Mouse (Mus musculus) heart, embryonic 13.5 days (tissue): ENCODE results near the gene Pigq. TPM values are rescaled to one million over a fixed set of nuclear protein-coding genes. Genes with fewer than 3 reads are reported as not detected.

Source experiments
- ATAC-seq: fragments of 200-750 bp; cut with Nextera tagmentation; 2 replicates; pipeline ENCODE4 v1.8.0; 2017; ENCODE audit warnings: moderate TSS enrichment; ENCODE audit not compliant: insufficient number of reproducible peaks, low FRiP score, low TSS enrichment; ENCODE audit errors: extremely low read depth
- H3K27ac ChIP-seq: fragments of 300-500 bp; sonication (generic); replicated peaks from 2 replicates; pipeline ENCODE4 v1.5.1; 2015; ENCODE audit warnings: moderate library complexity, mild to moderate bottlenecking, inconsistent platforms
- H3K27me3 ChIP-seq: fragments of 300-500 bp; sonication (generic); replicated peaks from 2 replicates; pipeline ENCODE4 v1.6.1; 2015; ENCODE audit warnings: mild to moderate bottlenecking, inconsistent platforms
- H3K36me3 ChIP-seq: fragments of 300-500 bp; sonication (generic); 2 replicates; pipeline ENCODE4 v1.6.1; 2015; ENCODE audit warnings: mild to moderate bottlenecking, inconsistent platforms
- H3K4me1 ChIP-seq: fragments of 300-500 bp; sonication (generic); 2 replicates; pipeline ENCODE4 v1.6.1; 2015; ENCODE audit warnings: inconsistent platforms
- H3K4me2 ChIP-seq: fragments of 300-500 bp; sonication (generic); 2 replicates; pipeline ENCODE4 v1.6.1; 2015; ENCODE audit warnings: inconsistent platforms, mild to moderate bottlenecking, moderate library complexity
- H3K4me3 ChIP-seq: fragments of 300-500 bp; sonication (generic); 2 replicates; pipeline ENCODE4 v1.5.1; 2015; ENCODE audit warnings: moderate library complexity, mild to moderate bottlenecking, inconsistent platforms
- H3K9ac ChIP-seq: fragments of 300-500 bp; sonication (generic); 2 replicates; pipeline ENCODE4 v1.6.1; 2015; ENCODE audit warnings: inconsistent platforms, mild to moderate bottlenecking, moderate library complexity
- H3K9me3 ChIP-seq: fragments of 300-500 bp; sonication (generic); 2 replicates; pipeline ENCODE4 v1.6.1; 2016; ENCODE audit warnings: inconsistent platforms
- WGBS: fragments of 180-500 bp; shearing (Covaris S2); methylation state at CpG from one replicate; pipeline ENCODE4 v1.1.7; 2015; ENCODE audit warnings: mixed read lengths; 5-methylcytosine and 5-hydroxymethylcytosine counted together
- polyA plus RNA-seq: library from polyadenylated mRNA; unstranded; fragments of >200 nt; fragmentation: Nextera tagmentation; extraction: Ambion mirVana; gene quantifications from 2 replicates; pipeline ENCODE4 v1.2.1, GENCODE M21; 2015

Pigq gene
- 60.4 and 62.1 TPM in 2 replicates for polyA plus RNA-seq

GRCm38 (mm10) chr17:25944366-25945163 lies at the start of gene Pigq, which contains the start of gene Nhlrc4:
TSS of gene Pigq (minus strand) at chr17:25944936.
TSS of gene Nhlrc4 (minus strand) at chr17:25944961.
- Histone ChIP-seq H3K4me3 (no peak within 1 kb of the TSS), H3K4me2 (peak within 1 kb of the TSS; percentile 76; the same call in 1 of the 2 replicates), H3K27me3 (peaks cover under 1% of the 10 kb centered on the region), H3K27ac (peak within 1 kb of the TSS; percentile 70; the same call in 1 of the 2 replicates), H3K9me3 (no peaks in the 10 kb centered on the region), H3K36me3 (peaks cover 3% of the 10 kb centered on the region; the same call in 1 of the 2 replicates), H3K4me1 (peaks cover 23% of the 10 kb centered on the region), H3K9ac (no peak within 1 kb of the TSS)
- WGBS = 28% methylated on average over 6 of the region's 6 CpGs
- no peak for ATAC-seq

- peaks cover 89% of the 10 kb centered on the region for H3K36me3 ChIP-seq
- H3K4me2 ChIP-seq = no peak overlapping the region
- 58% methylated on average over 3 of the region's 3 CpGs for WGBS
- no peak overlapping the region for H3K4me3 ChIP-seq
- H3K4me1 ChIP-seq = no peaks in the 10 kb centered on the region
- no peak for ATAC-seq
- H3K27ac ChIP-seq = no peak overlapping the region
- no peak overlapping the region for H3K9ac ChIP-seq
- no peaks in the 10 kb centered on the region for H3K27me3 ChIP-seq
- no peaks in the 10 kb centered on the region for H3K9me3 ChIP-seq
These were observed 48.8 kb upstream of the Pigq start for GRCm38 (mm10) chr17:25993489-25993888.

- Histone ChIP-seq H3K4me3 (no peak overlapping the region), H3K27me3 (no peaks in the 10 kb centered on the region), H3K4me1 (no peaks in the 10 kb centered on the region), H3K4me2 (no peak overlapping the region), H3K36me3 (peaks cover 77% of the 10 kb centered on the region), H3K9me3 (no peaks in the 10 kb centered on the region), H3K9ac (no peak overlapping the region), H3K27ac (no peak overlapping the region)
- WGBS = 99% methylated on average over 4 of the region's 4 CpGs
- no peak for ATAC-seq
These were observed 47.5 kb upstream of the Pigq start for GRCm38 (mm10) chr17:25992274-25992673.

GRCm38 (mm10) chr17:25990331-25990730 lies 45.6 kb upstream of the Pigq start:
- Histone ChIP-seq H3K27me3 (no peaks in the 10 kb centered on the region), H3K27ac (no peak overlapping the region), H3K4me3 (no peak overlapping the region), H3K36me3 (peaks cover 59% of the 10 kb centered on the region), H3K9ac (no peak overlapping the region), H3K4me2 (no peak overlapping the region), H3K4me1 (peaks cover 3% of the 10 kb centered on the region; the same call in 1 of the 2 replicates), H3K9me3 (no peaks in the 10 kb centered on the region)
- 87% methylated on average over 5 of the region's 5 CpGs for WGBS
- ATAC-seq = no peak

GRCm38 (mm10) chr17:25985306-25986294 lies 40.9 kb upstream of the Pigq start, which contains the start of gene Capn15:
TSS of gene Capn15 (minus strand) at chr17:25985796.
- peak; percentile 97 for ATAC-seq
- WGBS = under 1% methylated on average over 90 of the region's 91 CpGs

GRCm38 (mm10) chr17:25984556-25985305 lies 40.0 kb upstream of the Pigq start:
- Histone ChIP-seq H3K4me1 (peaks cover 34% of the 10 kb centered on the region), H3K36me3 (peaks cover 8% of the 10 kb centered on the region), H3K27ac (peak overlapping the region; percentile 89), H3K27me3 (no peaks in the 10 kb centered on the region), H3K9ac (peak overlapping the region; percentile 95), H3K9me3 (no peaks in the 10 kb centered on the region), H3K4me3 (peak overlapping the region; percentile 89), H3K4me2 (peak overlapping the region; percentile 90)
- ATAC-seq = no peak
- WGBS = 11% methylated on average over 17 of the region's 17 CpGs

More at GRCm38 (mm10) chr17:25985306-25986294, 40.9 kb upstream of the Pigq start, which contains the start of gene Capn15:
- H3K27ac ChIP-seq = peak within 1 kb of the TSS; percentile 89
- peak within 1 kb of the TSS; percentile 89 for H3K4me3 ChIP-seq
- peaks cover 16% of the 10 kb centered on the region for H3K36me3 ChIP-seq
- H3K9me3 ChIP-seq = no peaks in the 10 kb centered on the region
- peak within 1 kb of the TSS; percentile 90 for H3K4me2 ChIP-seq
- peaks cover 26% of the 10 kb centered on the region for H3K4me1 ChIP-seq
- H3K27me3 ChIP-seq = no peaks in the 10 kb centered on the region
- peak within 1 kb of the TSS; percentile 95 for H3K9ac ChIP-seq

GRCm38 (mm10) chr17:25984066-25984465 lies 39.3 kb upstream of the Pigq start:
- ATAC-seq = no peak

GRCm38 (mm10) chr17:25982913-25983312 lies 38.2 kb upstream of the Pigq start:
- H3K4me3 ChIP-seq = no peak overlapping the region
- H3K36me3 ChIP-seq = no peaks in the 10 kb centered on the region
- no peak overlapping the region for H3K4me2 ChIP-seq
- H3K4me1 ChIP-seq = peaks cover 36% of the 10 kb centered on the region
- no peak for ATAC-seq
- no peaks in the 10 kb centered on the region for H3K27me3 ChIP-seq
- 90% methylated on average over 3 of the region's 3 CpGs for WGBS
- H3K27ac ChIP-seq = no peak overlapping the region
- no peak overlapping the region for H3K9ac ChIP-seq
- no peaks in the 10 kb centered on the region for H3K9me3 ChIP-seq

More at GRCm38 (mm10) chr17:25984066-25984465, 39.3 kb upstream of the Pigq start:
- Histone ChIP-seq H3K27me3 (no peaks in the 10 kb centered on the region), H3K9me3 (no peaks in the 10 kb centered on the region), H3K4me3 (peak overlapping the region; percentile 89), H3K4me1 (peaks cover 36% of the 10 kb centered on the region), H3K9ac (peak overlapping the region; percentile 95), H3K4me2 (peak overlapping the region; percentile 90), H3K36me3 (peaks cover 3% of the 10 kb centered on the region; the same call in 1 of the 2 replicates), H3K27ac (no peak overlapping the region)
- 94% methylated on average over 1 of the region's 1 CpGs for WGBS

GRCm38 (mm10) chr17:25980854-25981253 lies 36.1 kb upstream of the Pigq start:
- ATAC-seq = no peak
- Histone ChIP-seq H3K4me2 (no peak overlapping the region), H3K27ac (no peak overlapping the region), H3K9me3 (no peaks in the 10 kb centered on the region), H3K4me1 (peaks cover 33% of the 10 kb centered on the region), H3K36me3 (no peaks in the 10 kb centered on the region), H3K9ac (0 out of 2 replicates have a peak overlapping the region, but pooled peaks have one; percentile 37), H3K4me3 (no peak overlapping the region), H3K27me3 (no peaks in the 10 kb centered on the region)
- WGBS = 83% methylated on average over 5 of the region's 5 CpGs
